Mouse (Mus musculus) forebrain, embryonic 12.5 days (tissue): ENCODE data around the gene Rita1. TPM values are rescaled to one million over a fixed set of nuclear protein-coding genes. Genes with fewer than 3 reads are reported as not detected.
A peak's percentile ranks its signal among the peaks of the same experiment; 100 is the strongest.

Experiments used
- ATAC-seq: fragments of 200-750 bp; cut with Nextera tagmentation; 2 replicates; pipeline ENCODE4 v1.8.0; 2017; ENCODE audit warnings: moderate TSS enrichment; ENCODE audit not compliant: low FRiP score
- H3K27ac ChIP-seq: fragments of 300-500 bp; sonication (generic); 2 replicates; pipeline ENCODE4 v1.5.1; 2016; ENCODE audit warnings: mild to moderate bottlenecking
- H3K27me3 ChIP-seq: fragments of 300-500 bp; sonication (generic); 2 replicates; pipeline ENCODE4 v1.6.1; 2016; ENCODE audit warnings: mild to moderate bottlenecking
- H3K36me3 ChIP-seq: fragments of 300-500 bp; sonication (generic); replicated peaks from 2 replicates; pipeline ENCODE4 v1.6.1; 2016; ENCODE audit warnings: mild to moderate bottlenecking
- H3K4me1 ChIP-seq: fragments of 300-500 bp; sonication (generic); 2 replicates; pipeline ENCODE4 v1.6.1; 2016
- H3K4me2 ChIP-seq: fragments of 300-500 bp; sonication (generic); 2 replicates; pipeline ENCODE4 v1.6.1; 2016; ENCODE audit warnings: mild to moderate bottlenecking, moderate library complexity
- H3K4me3 ChIP-seq: fragments of 300-500 bp; sonication (generic); replicated peaks from 2 replicates; pipeline ENCODE4 v1.5.1; 2016; ENCODE audit warnings: mild to moderate bottlenecking
- H3K9ac ChIP-seq: fragments of 300-500 bp; sonication (generic); 2 replicates; pipeline ENCODE4 v1.6.1; 2016; ENCODE audit warnings: mild to moderate bottlenecking
- H3K9me3 ChIP-seq: fragments of 300-500 bp; sonication (generic); 2 replicates; pipeline ENCODE4 v1.6.1; 2016
- WGBS: fragments of 180-500 bp; shearing (Covaris S2); methylation state at CpG from one replicate; pipeline ENCODE4 v1.1.7; 2016; 5-methylcytosine and 5-hydroxymethylcytosine counted together
- polyA plus RNA-seq: library from polyadenylated mRNA; unstranded; fragments of >200 nt; fragmentation: Nextera tagmentation; extraction: Ambion mirVana; gene quantifications from 2 replicates; pipeline ENCODE4 v1.2.1, GENCODE M21; 2016

Rita1 gene
- polyA plus RNA-seq = 13.6 and 16.6 TPM in 2 replicates

DNA sequence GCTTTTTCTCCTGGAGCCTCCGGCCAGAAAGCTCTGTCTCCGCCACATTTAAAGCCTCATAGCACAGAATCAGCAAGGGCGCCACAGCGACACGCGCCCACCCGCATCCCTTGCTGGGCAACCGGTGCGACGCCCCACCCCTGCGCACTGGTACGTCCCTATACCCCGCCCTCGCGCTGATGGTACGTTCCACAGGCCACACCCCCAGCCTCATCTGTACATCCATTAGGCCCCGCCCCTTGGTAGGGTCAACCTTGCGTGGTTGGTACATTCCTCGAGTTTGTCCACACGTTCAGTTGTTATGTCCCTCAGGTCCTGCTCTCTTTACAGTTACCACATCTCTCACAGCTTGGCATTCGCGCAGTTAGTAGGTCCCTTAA lies at the start of gene Rita1, which contains the start of gene Ddx54:
TSS of gene Rita1 (minus strand) at position 148 of the 380 bp plus-strand sequence.
TSS of gene Ddx54 (plus strand) at position 298 of the 380 bp plus-strand sequence.
- Histone ChIP-seq H3K4me3 (peak within 1 kb of the TSS; percentile 74), H3K27me3 (no peaks in the 10 kb centered on the region), H3K4me2 (peak within 1 kb of the TSS; percentile 90), H3K27ac (peak within 1 kb of the TSS; percentile 77), H3K4me1 (peaks cover 24% of the 10 kb centered on the region), H3K9ac (peak within 1 kb of the TSS; percentile 65), H3K36me3 (peaks cover 28% of the 10 kb centered on the region), H3K9me3 (peaks cover 6% of the 10 kb centered on the region)
- WGBS = 2% methylated on average over 22 of the region's 22 CpGs
- peak; percentile 90 for ATAC-seq

DNA sequence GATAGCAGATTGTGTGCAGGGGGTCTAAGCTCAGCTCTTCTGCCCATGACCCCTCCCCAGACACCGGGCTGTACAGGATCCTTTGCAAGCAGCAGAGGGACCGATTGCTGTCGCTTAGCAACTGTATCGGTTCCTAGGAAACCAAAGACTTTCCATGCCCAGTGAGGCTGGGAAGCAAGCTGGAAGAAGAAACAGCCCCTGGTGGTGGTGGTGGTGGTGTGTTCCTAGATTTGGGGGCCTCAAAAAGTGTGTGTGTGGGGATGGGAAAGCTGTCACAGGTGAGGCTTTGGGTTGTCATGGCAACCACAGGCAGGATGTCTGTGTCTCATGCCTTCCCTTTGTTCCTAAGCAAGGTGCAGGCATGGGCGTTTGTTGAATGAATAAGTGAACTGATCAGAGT lies 48.4 kb upstream of the Rita1 start:
- H3K27ac ChIP-seq = no peak overlapping the region
- no peak overlapping the region for H3K4me3 ChIP-seq
- ATAC-seq = no peak

DNA sequence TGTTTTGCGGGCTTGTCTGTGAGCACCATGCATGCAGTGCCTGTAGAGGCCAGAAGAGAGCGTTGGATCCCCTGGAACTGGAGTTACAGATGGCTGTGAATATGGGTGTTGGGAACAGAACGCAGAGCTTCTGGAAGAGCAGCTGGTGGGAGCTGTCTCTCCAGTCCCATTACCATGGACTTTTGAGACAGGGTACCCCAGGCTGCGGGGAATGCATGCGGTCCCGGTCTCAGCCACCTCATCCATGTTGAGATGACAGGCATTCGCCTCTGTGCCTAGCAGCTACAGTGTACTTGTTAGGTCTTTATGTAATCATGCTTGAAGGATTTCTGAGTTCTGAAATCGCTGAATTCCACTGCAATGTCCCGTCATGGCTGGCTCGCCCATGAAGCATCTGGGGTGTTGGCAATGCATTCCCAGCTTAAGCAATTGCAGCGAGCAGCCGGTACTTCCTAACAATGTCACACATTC lies 43.9 kb upstream of the Rita1 start:
- Histone ChIP-seq H3K4me2 (no peak overlapping the region), H3K9ac (no peak overlapping the region), H3K36me3 (no peaks in the 10 kb centered on the region), H3K4me3 (no peak overlapping the region), H3K4me1 (no peaks in the 10 kb centered on the region), H3K27me3 (peaks cover 18% of the 10 kb centered on the region), H3K9me3 (no peaks in the 10 kb centered on the region), H3K27ac (no peak overlapping the region)
- 86% methylated on average over 12 of the region's 12 CpGs for WGBS
- ATAC-seq = no peak

More for the DNA sequence above, 48.4 kb upstream of the Rita1 start:
- Histone ChIP-seq H3K27me3 (no peaks in the 10 kb centered on the region; the same call in 1 of the 2 replicates), H3K9me3 (no peaks in the 10 kb centered on the region), H3K4me2 (no peak overlapping the region), H3K36me3 (no peaks in the 10 kb centered on the region), H3K9ac (no peak overlapping the region), H3K4me1 (no peaks in the 10 kb centered on the region)
- 56% methylated on average over 5 of the region's 5 CpGs for WGBS

DNA sequence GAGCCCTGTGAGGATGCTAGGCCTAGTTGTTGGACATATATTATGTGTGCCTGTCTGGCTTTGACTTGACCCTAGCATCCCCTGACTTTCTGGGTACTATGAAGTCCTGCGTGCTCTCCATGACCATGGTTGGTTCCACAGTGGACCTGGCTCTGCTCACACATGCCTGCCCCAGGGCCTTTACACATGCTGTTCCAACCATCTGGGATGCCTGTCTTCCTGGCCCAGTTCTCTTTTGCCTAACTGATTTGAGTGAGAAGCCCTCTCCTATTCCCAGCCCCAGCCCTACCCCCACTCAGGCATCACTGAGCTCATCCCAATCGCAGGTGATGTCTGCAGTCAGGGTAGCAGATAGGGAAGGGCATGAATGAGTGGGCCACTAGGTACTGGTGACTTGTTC lies 41.5 kb upstream of the Rita1 start:
- Histone ChIP-seq H3K9ac (no peak overlapping the region), H3K4me1 (peaks cover 7% of the 10 kb centered on the region), H3K27ac (no peak overlapping the region), H3K4me2 (no peak overlapping the region), H3K4me3 (no peak overlapping the region), H3K9me3 (no peaks in the 10 kb centered on the region), H3K27me3 (peaks cover 42% of the 10 kb centered on the region), H3K36me3 (no peaks in the 10 kb centered on the region)
- 94% methylated on average over 2 of the region's 2 CpGs for WGBS
- ATAC-seq = no peak

DNA sequence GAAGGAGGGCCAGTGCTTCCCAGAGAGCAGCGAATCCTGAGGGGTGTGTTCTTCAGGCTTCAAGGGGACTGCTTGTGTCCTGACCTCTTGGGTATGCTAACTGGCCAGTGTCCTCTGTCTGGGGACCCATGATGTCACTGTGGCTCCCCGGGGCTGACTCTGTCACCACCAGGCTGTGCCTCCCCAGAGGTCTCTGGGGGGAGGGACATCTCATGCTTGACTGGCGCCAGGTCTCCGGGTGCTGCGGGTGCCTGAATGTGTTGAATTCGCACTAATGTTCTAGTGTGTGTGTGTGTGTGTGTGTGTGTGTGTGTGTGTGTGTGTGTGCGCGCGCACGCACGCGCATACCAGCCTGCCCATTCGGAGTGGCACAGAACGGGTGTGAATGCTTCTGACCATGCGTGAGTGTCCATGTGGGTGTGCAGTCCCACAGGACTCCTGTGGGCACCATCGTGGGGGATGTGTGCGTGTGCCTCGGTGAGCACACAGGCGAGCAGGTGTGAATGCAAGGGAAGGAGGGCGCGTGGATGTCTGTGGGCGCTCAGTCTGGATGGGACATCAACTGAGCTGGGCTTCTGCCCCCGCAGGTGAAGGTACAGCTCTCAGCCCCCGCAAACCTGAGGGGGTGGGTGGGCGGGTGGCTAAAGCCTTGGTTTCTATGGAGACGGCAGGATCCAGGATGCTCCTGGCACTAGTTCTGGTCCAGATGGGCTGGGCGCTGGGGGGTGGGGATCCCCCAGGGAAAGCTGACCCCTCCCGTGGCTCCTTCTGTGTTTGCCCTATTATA lies 40.7 kb upstream of the Rita1 start:
- Histone ChIP-seq H3K27ac (no peak overlapping the region), H3K9ac (no peak overlapping the region), H3K4me3 (no peak overlapping the region), H3K27me3 (peaks cover 50% of the 10 kb centered on the region), H3K36me3 (no peaks in the 10 kb centered on the region), H3K4me1 (peaks cover 14% of the 10 kb centered on the region), H3K4me2 (no peak overlapping the region), H3K9me3 (no peaks in the 10 kb centered on the region)
- WGBS = 85% methylated on average over 27 of the region's 28 CpGs
- ATAC-seq = no peak

DNA sequence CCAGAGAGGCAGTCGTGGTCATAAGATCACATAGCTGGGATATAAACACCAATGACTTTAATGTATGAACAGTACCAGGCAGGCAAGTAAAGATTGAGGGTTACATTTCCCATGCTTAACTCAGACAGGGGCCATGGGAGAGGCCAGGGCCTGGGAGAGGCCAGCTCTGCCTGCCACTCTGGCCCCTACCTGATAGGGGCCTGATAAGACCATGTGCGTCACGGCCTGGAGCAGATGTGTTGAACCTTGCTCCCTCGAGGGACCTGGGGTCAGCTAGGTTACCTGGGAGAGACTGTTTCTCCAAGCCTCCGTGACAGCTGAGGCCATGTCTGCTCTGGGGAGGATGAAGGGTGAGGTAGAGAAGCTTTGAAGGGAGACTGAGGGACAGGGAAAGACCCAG lies 38.8 kb upstream of the Rita1 start:
- peaks cover 69% of the 10 kb centered on the region for H3K27me3 ChIP-seq
- H3K4me1 ChIP-seq = peaks cover 14% of the 10 kb centered on the region
- no peak for ATAC-seq
- no peaks in the 10 kb centered on the region for H3K9me3 ChIP-seq
- no peak overlapping the region for H3K27ac ChIP-seq
- H3K36me3 ChIP-seq = no peaks in the 10 kb centered on the region
- no peak overlapping the region for H3K4me2 ChIP-seq
- H3K4me3 ChIP-seq = no peak overlapping the region
- no peak overlapping the region for H3K9ac ChIP-seq
- 82% methylated on average over 5 of the region's 5 CpGs for WGBS

DNA sequence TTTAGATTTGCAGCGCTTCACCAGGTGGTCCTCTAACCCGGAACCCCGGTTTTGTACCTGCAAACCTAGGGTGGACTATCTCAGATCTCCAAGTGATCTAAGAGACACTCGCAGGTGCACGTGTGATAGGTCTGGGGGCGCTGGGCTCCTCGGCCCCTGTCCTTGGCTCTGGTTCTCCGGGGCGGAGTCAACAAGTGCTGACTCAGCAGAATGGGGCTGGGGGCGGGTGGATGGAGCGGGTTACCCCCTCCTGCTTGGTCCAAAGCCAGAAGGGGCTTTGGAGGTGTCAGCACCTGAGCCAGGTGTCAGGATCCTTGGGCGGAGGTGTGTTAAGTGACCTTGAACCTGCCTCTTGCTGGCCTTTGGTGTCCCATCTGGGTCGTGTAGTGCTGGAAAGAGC lies 37.5 kb upstream of the Rita1 start:
- Histone ChIP-seq H3K4me1 (peaks cover 14% of the 10 kb centered on the region), H3K27me3 (peaks cover 74% of the 10 kb centered on the region), H3K9ac (no peak overlapping the region), H3K9me3 (no peaks in the 10 kb centered on the region), H3K4me2 (no peak overlapping the region), H3K4me3 (no peak overlapping the region), H3K36me3 (no peaks in the 10 kb centered on the region), H3K27ac (no peak overlapping the region)
- no peak for ATAC-seq
- WGBS = 22% methylated on average over 13 of the region's 13 CpGs

DNA sequence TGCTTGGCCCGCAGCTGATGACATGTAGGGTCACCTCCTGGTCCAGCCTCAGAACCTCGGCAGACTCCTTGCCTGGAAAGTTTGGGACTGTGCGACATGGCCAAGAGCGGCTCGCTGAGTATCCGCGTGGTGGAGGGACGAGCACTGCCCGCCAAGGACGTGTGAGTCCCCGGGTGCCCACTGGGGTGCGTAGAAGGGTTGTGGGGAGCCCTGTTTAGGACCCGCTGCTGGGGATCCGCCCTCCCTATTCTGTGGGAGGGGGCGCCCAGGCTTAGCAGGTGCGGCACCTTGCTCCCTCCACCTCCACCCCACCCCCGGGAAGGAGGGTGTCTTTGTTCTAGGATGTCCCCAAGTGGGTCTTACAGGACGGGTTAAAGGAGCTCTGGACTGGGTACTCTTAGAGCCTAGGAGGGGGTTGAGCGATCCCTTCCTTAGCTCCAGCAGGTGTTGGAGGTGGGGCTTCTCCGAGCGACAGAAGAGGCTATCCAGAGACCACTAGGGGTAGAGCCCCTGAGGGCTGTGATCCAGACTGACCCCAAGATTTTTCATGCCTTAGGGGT lies 37.1 kb upstream of the Rita1 start:
- peak overlapping the region; percentile 48 for H3K4me2 ChIP-seq
- no peak for ATAC-seq
- H3K27ac ChIP-seq = no peak overlapping the region
- H3K4me1 ChIP-seq = peaks cover 14% of the 10 kb centered on the region
- no peak overlapping the region for H3K9ac ChIP-seq
- 4% methylated on average over 21 of the region's 21 CpGs for WGBS
- no peaks in the 10 kb centered on the region for H3K36me3 ChIP-seq
- H3K9me3 ChIP-seq = no peaks in the 10 kb centered on the region
- H3K4me3 ChIP-seq = peak overlapping the region; percentile 22
- H3K27me3 ChIP-seq = peaks cover 74% of the 10 kb centered on the region

DNA sequence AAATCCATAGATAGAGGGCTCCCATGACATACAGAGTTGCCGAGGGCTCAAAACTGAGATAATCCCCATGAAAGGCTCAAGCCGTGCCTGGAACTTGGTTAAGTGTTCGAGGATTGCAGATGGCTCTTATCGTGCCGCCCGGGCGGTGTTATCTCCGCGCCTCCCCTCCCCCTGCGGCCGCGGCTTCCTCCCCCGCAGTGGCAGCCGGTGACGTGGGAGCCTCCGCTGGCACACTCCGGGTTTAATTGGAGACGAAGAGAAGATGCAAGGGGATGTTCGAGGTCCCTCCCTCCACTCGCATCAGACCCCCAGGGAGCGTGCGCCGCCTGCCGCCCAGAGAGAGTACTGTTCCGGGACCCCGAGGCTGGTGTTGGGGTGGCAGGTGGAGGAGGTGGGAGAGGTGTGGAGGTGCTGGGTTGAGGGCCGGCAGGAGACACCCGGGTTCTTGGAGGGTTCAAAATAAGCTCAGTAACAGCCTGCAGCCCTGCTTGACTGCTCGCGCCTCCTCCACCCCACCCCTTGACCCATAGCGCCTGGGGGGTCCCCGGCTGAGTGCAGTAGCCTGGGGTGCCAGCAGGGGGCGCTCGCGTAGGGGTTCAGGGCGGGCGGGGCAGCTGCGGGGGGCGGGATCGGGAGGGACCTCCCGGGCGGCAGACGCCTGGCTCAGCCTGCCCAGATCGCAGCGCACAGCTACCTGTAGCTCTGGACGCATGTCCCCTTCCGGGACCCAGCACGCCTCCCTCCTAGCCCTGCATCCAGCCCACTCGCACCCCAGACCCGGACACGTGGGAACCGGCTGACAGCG lies 36.4 kb upstream of the Rita1 start, which contains the start of gene Rasal1:
TSS of gene Rasal1 (plus strand) at position 244 of the 805 bp plus-strand sequence.
- H3K36me3 ChIP-seq = no peaks in the 10 kb centered on the region
- H3K27ac ChIP-seq = no peak within 1 kb of the TSS
- H3K27me3 ChIP-seq = peaks cover 74% of the 10 kb centered on the region
- H3K9me3 ChIP-seq = no peaks in the 10 kb centered on the region
- peak within 1 kb of the TSS; percentile 48 for H3K4me2 ChIP-seq
- H3K4me3 ChIP-seq = peak within 1 kb of the TSS; percentile 22
- ATAC-seq = 0 out of 2 replicates have a peak, but pooled peaks have one; percentile 36
- peaks cover 14% of the 10 kb centered on the region for H3K4me1 ChIP-seq
- WGBS = 2% methylated on average over 38 of the region's 53 CpGs
- no peak within 1 kb of the TSS; the same call in 1 of the 2 replicates for H3K9ac ChIP-seq

DNA sequence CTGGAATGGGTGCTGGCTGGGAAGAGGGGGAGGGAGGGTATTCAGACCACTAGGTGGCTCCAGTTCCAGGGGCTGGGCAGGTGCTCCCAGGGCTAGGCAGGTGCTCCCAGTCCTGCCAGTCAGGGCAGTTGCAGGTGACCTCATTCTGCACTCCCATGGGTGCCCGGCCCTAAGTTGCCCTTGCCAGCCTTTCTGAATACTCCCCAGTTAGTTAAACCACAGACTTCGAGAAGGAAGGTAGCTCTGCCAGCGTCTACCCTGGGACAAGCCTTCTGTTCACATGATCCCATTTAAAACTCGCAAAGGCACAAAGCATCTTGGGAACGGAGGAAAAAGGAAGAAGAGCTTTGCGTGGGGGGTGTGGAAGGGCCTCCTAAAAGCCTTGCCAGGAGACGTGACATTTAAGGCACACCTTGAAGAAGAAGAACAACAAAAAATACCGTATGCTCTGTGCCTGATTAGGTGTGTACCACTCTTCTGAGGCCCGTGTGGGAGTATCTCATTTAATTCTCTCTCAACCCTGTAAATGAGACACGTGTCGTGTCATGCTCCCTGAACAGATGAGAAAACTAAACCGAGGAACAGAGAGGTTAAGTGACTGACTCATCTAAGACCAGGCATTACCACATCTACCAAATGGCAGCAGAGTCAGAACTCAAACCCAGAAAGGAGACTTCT lies 35.6 kb upstream of the Rita1 start:
- ATAC-seq = no peak
- no peaks in the 10 kb centered on the region for H3K9me3 ChIP-seq
- no peaks in the 10 kb centered on the region for H3K36me3 ChIP-seq
- 40% methylated on average over 12 of the region's 12 CpGs for WGBS
- H3K4me1 ChIP-seq = peaks cover 14% of the 10 kb centered on the region
- 0 out of 2 replicates have a peak overlapping the region, but pooled peaks have one; percentile 48 for H3K4me2 ChIP-seq
- no peak overlapping the region for H3K27ac ChIP-seq
- H3K9ac ChIP-seq = no peak overlapping the region
- peaks cover 70% of the 10 kb centered on the region for H3K27me3 ChIP-seq
- no peak overlapping the region for H3K4me3 ChIP-seq

DNA sequence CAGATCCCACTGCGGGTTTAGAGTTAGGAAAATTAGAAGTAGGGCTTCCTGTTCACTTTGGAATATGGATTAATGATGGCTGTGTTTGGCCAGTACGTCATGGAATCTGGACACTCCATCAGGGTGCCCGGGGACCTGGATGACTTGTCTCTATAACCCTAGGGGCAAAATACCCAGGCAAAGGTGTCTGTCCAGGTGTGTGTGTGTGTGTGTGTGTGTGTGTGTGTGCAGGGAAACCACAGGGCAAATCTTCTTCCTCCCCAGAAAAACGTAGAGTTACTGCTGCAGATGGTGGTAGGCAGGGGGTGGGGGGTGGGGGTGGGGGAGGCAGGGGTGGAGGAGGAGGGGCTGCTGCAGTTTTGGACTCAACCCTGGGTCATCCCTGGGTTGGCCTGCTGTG lies 35.0 kb upstream of the Rita1 start:
- H3K4me2 ChIP-seq = no peak overlapping the region
- H3K9me3 ChIP-seq = no peaks in the 10 kb centered on the region
- H3K4me3 ChIP-seq = no peak overlapping the region
- H3K27ac ChIP-seq = no peak overlapping the region
- no peak overlapping the region for H3K9ac ChIP-seq
- H3K27me3 ChIP-seq = peaks cover 64% of the 10 kb centered on the region
- no peaks in the 10 kb centered on the region for H3K36me3 ChIP-seq
- ATAC-seq = no peak
- peaks cover 14% of the 10 kb centered on the region for H3K4me1 ChIP-seq
- 76% methylated on average over 4 of the region's 4 CpGs for WGBS
